In genomic region chr14:54482498-54482897, GRCm38 (mm10) we compare ENCODE assay signal across 9 mouse cellular contexts. TPM values are rescaled to one million over a fixed set of nuclear protein-coding genes. Genes with fewer than 3 reads are reported as not detected.
A peak's percentile ranks its signal among the peaks of the same experiment; 100 is the strongest.
DNase-seq lines count a peak whose midpoint lies in the region; TF ChIP-seq lines count a peak whose summit lies in the region.
"Had no signal": no experiment of that assay in that cellular context is flagged by ENCODE, and none has a peak within 500 bp of the region (broad histone marks: within the 10 kb centered on the region; RNA-seq: fewer than 3 reads in every experiment).

No protein-coding gene starts in this region.

- intact Hi-C loops in left cerebral cortex, adult 2 months (cut with DNase I): no loop called here

- no peak for DNase-seq in left cerebral cortex, adult 2 months (ENCODE audit: extremely low spot score in 1 of 2, low spot score in 2 of 2)
- no peak for DNase-seq in left cerebral cortex, adult 11 months (ENCODE audit: low spot score)
- DNase-seq in NIH3T3 (ENCODE audit: low read depth): peak; percentile 29
- DNase-seq in embryo, embryonic 10.5 days (ENCODE audit: low spot score): peak; percentile 75
- DNase-seq in lung, postnatal 14 days: peak; percentile 55
- peak; percentile 79 for DNase-seq in thymus, postnatal 0 days (ENCODE audit: low spot score)
- no peak for DNase-seq in gastrocnemius, adult 18-20 months (ENCODE audit: low spot score)

- TF ChIP-seq CTCF in left cerebral cortex, adult 2 months (IDR thresholded peaks at IDR 0.05): peak; percentile 60

- no peak overlapping the region for H3K4me3 ChIP-seq in left cerebral cortex, adult 2 months
- H3K4me3 ChIP-seq: megakaryocyte, embryonic 14.5 days had no signal

- no peak overlapping the region for H3K27ac ChIP-seq in left cerebral cortex, adult 2 months

RNA-seq across cellular contexts. Expression of gene Rem2, which starts 6.6 kb away (rescaled TPM):
- total RNA-seq in left cerebral cortex, adult 2 months (2021): 1 to 10 TPM; 3.2 to 7.2 TPM
- polyA plus RNA-seq in thymus, postnatal 0 days (2015; fragmentation: Nextera tagmentation; extraction: Ambion mirVana): 1.1 and 2.1 TPM in 2 replicates
- total RNA-seq in gastrocnemius, adult 18-20 months (2021): not detected
- total RNA-seq: heart, adult 18-20 months had no signal

RNA-seq across cellular contexts. Expression of gene Lrp10, which starts 18.6 kb away (rescaled TPM):
- 10 to 100 TPM; 18.9 to 25.0 TPM for total RNA-seq in left cerebral cortex, adult 2 months (2021)
- polyA plus RNA-seq in thymus, postnatal 0 days (2015; fragmentation: Nextera tagmentation; extraction: Ambion mirVana): 88.3 and 93.7 TPM in 2 replicates
- 10 to 100 TPM; 28.5 to 31.2 TPM for total RNA-seq in gastrocnemius, adult 18-20 months (2021)

RNA-seq across cellular contexts. Expression of gene Prmt5, which starts 34.8 kb away (rescaled TPM):
- total RNA-seq in left cerebral cortex, adult 2 months (2021): 10 to 100 TPM; 46.5 to 48.3 TPM
- polyA plus RNA-seq in thymus, postnatal 0 days (2015; fragmentation: Nextera tagmentation; extraction: Ambion mirVana): 62.9 and 64.6 TPM in 2 replicates
- total RNA-seq in gastrocnemius, adult 18-20 months (2021): 10 to 100 TPM; 29.6 to 32.1 TPM

RNA-seq across cellular contexts. Expression of gene Mmp14, which starts 51.1 kb away (rescaled TPM):
- total RNA-seq in left cerebral cortex, adult 2 months (2021): 10 to 100 TPM; 10.3 to 13.8 TPM
- 35.6 and 36.1 TPM in 2 replicates for polyA plus RNA-seq in thymus, postnatal 0 days (2015; fragmentation: Nextera tagmentation; extraction: Ambion mirVana)
- total RNA-seq in gastrocnemius, adult 18-20 months (2021): 10 to 100 TPM in 1 of 2 experiments, 1 to 10 TPM in 1; 7.3 to 10.6 TPM

RNA-seq across cellular contexts. Expression of gene Mrpl52, which starts 55.8 kb away (rescaled TPM):
- total RNA-seq in left cerebral cortex, adult 2 months (2021): 10 to 100 TPM; 78.6 to 79.2 TPM
- 297 and 318 TPM in 2 replicates for polyA plus RNA-seq in thymus, postnatal 0 days (2015; fragmentation: Nextera tagmentation; extraction: Ambion mirVana)
- total RNA-seq in gastrocnemius, adult 18-20 months (2021): 100 to 1,000 TPM in 1 of 2 experiments, 10 to 100 TPM in 1; 100.0 to 110 TPM

Comparison
In these comparisons a context has a peak if more than half of its experiments do, and no peak if none do; other contexts are left out.
1. DNase-seq: peak in NIH3T3 (single experiment), embryo, embryonic 10.5 days (single experiment), lung, postnatal 14 days (single experiment) and thymus, postnatal 0 days (single experiment); none in left cerebral cortex, adult 2 months (0 of 2), left cerebral cortex, adult 11 months (single experiment) and gastrocnemius, adult 18-20 months (single experiment).
2. RNA of gene Rem2, which starts 6.6 kb away (total RNA-seq): 3.2 to 7.2 TPM in left cerebral cortex, adult 2 months; not detected in gastrocnemius, adult 18-20 months; every median in the first group is over 4 times any median in the second.